Mouse (Mus musculus): ENCODE measurements around the gene Bnip2.

DNA sequence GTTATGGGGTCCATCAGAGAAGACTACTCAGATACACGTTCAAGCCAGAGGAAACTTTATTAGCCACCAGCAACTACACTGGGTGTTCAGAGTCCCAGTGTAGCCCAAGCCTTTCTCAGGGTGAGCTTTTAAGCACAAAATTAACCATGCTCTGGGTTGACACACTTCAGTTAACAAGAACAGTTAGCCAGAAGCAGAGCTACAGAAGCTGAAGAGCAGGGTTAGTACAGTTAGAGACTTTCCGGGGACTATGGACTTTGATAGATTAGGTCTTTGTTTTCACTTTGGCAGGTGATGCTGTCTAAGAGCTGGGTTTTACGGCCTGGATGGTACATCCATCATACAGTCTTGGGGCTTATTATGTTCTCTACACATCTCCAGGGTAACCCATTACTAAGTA is 63.5 kb downstream of the Bnip2 start:
- TF ChIP-seq MYC (IDR thresholded peaks at IDR 0.05; ENCODE audit: low read depth, low read length) (no peak), POLR2A (IDR thresholded peaks at IDR 0.05; ENCODE audit: low read depth, low read length) (no peak), ZMIZ1 (IDR thresholded peaks at IDR 0.05; ENCODE audit: low read depth, low read length) (no peak), USF1 (IDR thresholded peaks at IDR 0.05; ENCODE audit: low read depth, low read length) (no peak), MAX (IDR thresholded peaks at IDR 0.05; ENCODE audit: low read length) (no peak), CHD1 (IDR thresholded peaks at IDR 0.05; ENCODE audit: low read depth, low read length) (no peak), JUND (conservative IDR thresholded peaks at IDR 0.05; ENCODE audit: low read depth, low read length) (no peak), ZC3H11A (IDR thresholded peaks at IDR 0.05; ENCODE audit: low read depth, low read length) (no peak), BHLHE40 (IDR thresholded peaks at IDR 0.05; ENCODE audit: low read depth, low read length) (no peak), CTCF (conservative IDR thresholded peaks at IDR 0.05 in 1 of 2, IDR thresholded peaks at IDR 0.05 in 1 of 2; ENCODE audit: low read depth in 2 of 2, low read length in 2 of 2) (no peak)

Measured in CH12.LX (cell line).